ENCODE assay signal across 9 mouse cellular contexts in the genomic region with DNA sequence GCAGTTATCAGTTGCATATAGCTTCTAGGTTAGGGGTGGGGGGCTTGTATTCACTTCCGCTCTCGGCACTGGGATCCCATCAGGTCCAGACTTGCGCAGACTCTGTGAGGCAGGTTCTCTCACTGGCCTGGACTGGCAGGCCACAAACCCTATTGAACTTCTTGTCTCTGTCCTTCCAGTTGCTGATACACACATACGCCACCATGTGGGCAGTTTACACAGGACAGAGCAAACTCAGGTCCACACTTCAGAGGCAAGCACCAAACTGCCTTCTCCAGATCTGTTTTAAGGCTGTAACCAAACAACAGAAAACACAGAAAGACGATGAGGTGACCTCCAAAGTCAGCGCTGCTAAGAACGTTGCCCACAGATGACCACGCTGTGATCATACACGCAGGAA.
DNase-seq lines count a peak whose midpoint lies in the region; ATAC-seq and TF ChIP-seq lines count a peak whose summit lies in the region.
"Had no signal": no experiment of that assay in that cellular context is flagged by ENCODE, and none has a peak within 500 bp of the region (broad histone marks: within the 10 kb centered on the region; RNA-seq: fewer than 3 reads in every experiment).

No protein-coding gene starts in this region.

- WGBS in intestine, embryonic 14.5 days = 81% methylated on average over 9 of the region's 9 CpGs
- 79% methylated on average over 9 of the region's 9 CpGs for WGBS in intestine, embryonic 16.5 days
- 76% methylated on average over 9 of the region's 9 CpGs for WGBS in stomach, postnatal 0 days
- WGBS in forebrain, embryonic 10.5 days = 92% methylated on average over 9 of the region's 9 CpGs

- DNase-seq in intestine, embryonic 14.5 days (ENCODE audit: low spot score) = peak; percentile 53
- DNase-seq in A20 (ENCODE audit: low read depth, low spot score) = peak; percentile 37
- DNase-seq in ZHBTc4 (ENCODE audit: low read depth, low spot score) = peak; percentile 75
- DNase-seq in kidney, adult 9 months = peak; percentile 43
- DNase-seq in stomach, postnatal 0 days (ENCODE audit: low spot score) = peak; percentile 60
- DNase-seq in thymus, postnatal 10 days (ENCODE audit: low spot score in 2 of 2) = no peak
- DNase-seq in forebrain, embryonic 10.5 days (ENCODE audit: extremely low spot score, low spot score) = no peak

- H3K27me3 ChIP-seq in intestine, embryonic 14.5 days (replicated peaks; ENCODE audit: control insufficient read depth, insufficient read depth, low read length) = no peaks in the 10 kb centered on the region
- H3K27me3 ChIP-seq in intestine, embryonic 16.5 days (replicated peaks; ENCODE audit: control insufficient read depth, insufficient read depth, low read length) = no peaks in the 10 kb centered on the region
- no peaks in the 10 kb centered on the region for H3K27me3 ChIP-seq in stomach, postnatal 0 days (ENCODE audit: control insufficient read depth, insufficient read depth, low read length)
- no peaks in the 10 kb centered on the region for H3K27me3 ChIP-seq in forebrain, embryonic 10.5 days (ENCODE audit: poor library complexity, severe bottlenecking)
- H3K27me3 ChIP-seq: heart, embryonic 15.5 days had no signal

- H3K36me3 ChIP-seq in intestine, embryonic 14.5 days (ENCODE audit: control insufficient read depth, insufficient read depth, low read length) = peaks cover 3% of the 10 kb centered on the region; the same call in 1 of the 2 replicates
- H3K36me3 ChIP-seq in intestine, embryonic 16.5 days (ENCODE audit: control insufficient read depth, insufficient read depth, low read length) = no peaks in the 10 kb centered on the region
- no peaks in the 10 kb centered on the region for H3K36me3 ChIP-seq in stomach, postnatal 0 days (ENCODE audit: control insufficient read depth, insufficient read depth, low read length)
- peaks cover 17% of the 10 kb centered on the region for H3K36me3 ChIP-seq in forebrain, embryonic 10.5 days (replicated peaks)
- H3K36me3 ChIP-seq: heart, embryonic 15.5 days had no signal

- ATAC-seq in intestine, embryonic 14.5 days (replicated peaks; ENCODE audit: low FRiP score, low TSS enrichment, low read depth) = no peak
- ATAC-seq in intestine, embryonic 16.5 days = no peak
- 0 out of 2 replicates have a peak, but pooled peaks have one; percentile 46 for ATAC-seq in stomach, postnatal 0 days (ENCODE audit: low FRiP score, low TSS enrichment)

- no peaks in the 10 kb centered on the region; the same call in 1 of the 2 replicates for H3K4me1 ChIP-seq in intestine, embryonic 14.5 days (replicated peaks; ENCODE audit: control insufficient read depth, insufficient read depth, low read length)
- H3K4me1 ChIP-seq in intestine, embryonic 16.5 days (ENCODE audit: control insufficient read depth, insufficient read depth, low read length) = peaks cover 28% of the 10 kb centered on the region
- no peaks in the 10 kb centered on the region; the same call in 1 of the 2 replicates for H3K4me1 ChIP-seq in stomach, postnatal 0 days (replicated peaks; ENCODE audit: control insufficient read depth, insufficient read depth)
- peaks cover 28% of the 10 kb centered on the region for H3K4me1 ChIP-seq in forebrain, embryonic 10.5 days

- no peak overlapping the region for H3K4me3 ChIP-seq in intestine, embryonic 14.5 days (ENCODE audit: low read depth, low read length)
- no peak overlapping the region for H3K4me3 ChIP-seq in intestine, embryonic 16.5 days (ENCODE audit: low read length)
- H3K4me3 ChIP-seq in stomach, postnatal 0 days (ENCODE audit: low read depth, low read length) = no peak overlapping the region
- no peak overlapping the region for H3K4me3 ChIP-seq in forebrain, embryonic 10.5 days
- H3K4me3 ChIP-seq: heart, embryonic 15.5 days had no signal

- TF ChIP-seq CTCF in stomach, postnatal 0 days (IDR thresholded peaks at IDR 0.05; ENCODE audit: low read depth) = peak; percentile 76

- H3K4me2 ChIP-seq in intestine, embryonic 14.5 days (ENCODE audit: low read length) = no peak overlapping the region
- no peak overlapping the region for H3K4me2 ChIP-seq in intestine, embryonic 16.5 days (ENCODE audit: low read depth, low read length)
- no peak overlapping the region for H3K4me2 ChIP-seq in stomach, postnatal 0 days (replicated peaks; ENCODE audit: low read depth)
- H3K4me2 ChIP-seq: heart, embryonic 15.5 days had no signal

- no peak overlapping the region for H3K27ac ChIP-seq in intestine, embryonic 14.5 days (ENCODE audit: low read depth)
- H3K27ac ChIP-seq in intestine, embryonic 16.5 days (ENCODE audit: low read length) = no peak overlapping the region
- no peak overlapping the region for H3K27ac ChIP-seq in stomach, postnatal 0 days (replicated peaks)
- H3K27ac ChIP-seq in forebrain, embryonic 10.5 days = no peak overlapping the region
- H3K27ac ChIP-seq: heart, embryonic 15.5 days had no signal

- no peak overlapping the region for H3K9ac ChIP-seq in intestine, embryonic 14.5 days (ENCODE audit: low read length)
- no peak overlapping the region for H3K9ac ChIP-seq in intestine, embryonic 16.5 days (ENCODE audit: low read depth, low read length)
- H3K9ac ChIP-seq in stomach, postnatal 0 days (ENCODE audit: low read length) = no peak overlapping the region
- H3K9ac ChIP-seq: heart, embryonic 15.5 days had no signal

- H3K9me3 ChIP-seq in intestine, embryonic 14.5 days (ENCODE audit: control insufficient read depth, low read length) = no peaks in the 10 kb centered on the region
- no peaks in the 10 kb centered on the region for H3K9me3 ChIP-seq in intestine, embryonic 16.5 days (ENCODE audit: control insufficient read depth, low read length)
- H3K9me3 ChIP-seq in stomach, postnatal 0 days (ENCODE audit: control insufficient read depth, low read length) = no peaks in the 10 kb centered on the region
- H3K9me3 ChIP-seq in forebrain, embryonic 10.5 days = no peaks in the 10 kb centered on the region
- H3K9me3 ChIP-seq: heart, embryonic 15.5 days had no signal

- TF ChIP-seq EP300 in stomach, postnatal 0 days (optimal IDR thresholded peaks at IDR 0.05) = no peak

Comparison
In these comparisons a context has a peak if more than half of its experiments do, and no peak if none do; other contexts are left out.
1. DNase-seq: peak in intestine, embryonic 14.5 days (single experiment), A20 (single experiment), ZHBTc4 (single experiment), kidney, adult 9 months (single experiment) and stomach, postnatal 0 days (single experiment); none in thymus, postnatal 10 days (0 of 2) and forebrain, embryonic 10.5 days (single experiment).